Mouse (Mus musculus) T-helper 17 cell (primary cell): Measurements from ENCODE around the gene Acvr1.

Source experiments
- in situ Hi-C, 2 experiments: fragments of 300-600 bp; cut with MboI, MseI; formaldehyde crosslinking; loops; 1 replicate in 1 of 2; 2 replicates in 1 of 2; pipeline ENCODE4 v1.15.1; 2025; ENCODE audit warnings: high pct_unique_total_duplicates in 2 of 2

The Acvr1 gene

DNA sequence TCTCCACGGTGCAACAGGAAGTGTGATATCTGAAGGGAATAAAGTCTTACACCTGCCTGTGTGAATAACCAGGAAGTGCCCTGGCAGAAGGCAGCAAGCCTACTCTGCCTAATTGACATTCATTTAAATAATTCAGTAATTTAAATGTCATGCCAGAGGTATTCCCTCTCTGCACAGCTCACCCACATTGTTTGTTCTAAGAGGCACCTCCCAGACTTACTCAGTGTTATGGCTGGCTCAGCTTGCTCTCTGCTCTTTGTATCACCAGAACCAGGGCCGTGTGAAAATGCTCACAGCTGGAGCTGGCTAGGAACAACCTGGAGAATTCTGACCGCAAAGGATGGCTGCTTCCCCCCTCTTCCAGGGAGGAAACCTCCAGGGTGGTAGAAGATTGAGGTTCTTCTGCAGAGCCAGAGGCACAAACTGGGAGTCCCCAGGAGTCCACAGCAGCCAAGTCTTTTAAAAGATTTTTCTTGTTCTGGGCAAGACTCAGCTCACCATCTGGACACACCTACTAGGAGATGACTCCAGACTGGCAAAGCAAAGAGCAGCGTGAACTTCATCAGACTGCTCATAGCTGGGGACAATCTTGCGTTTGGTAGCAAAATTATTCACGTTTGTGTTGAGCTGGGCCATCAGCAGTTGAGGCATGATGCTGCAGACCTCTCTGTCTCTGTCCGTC lies 82.5 kb downstream of the Acvr1 start:
- in situ Hi-C loops: loop anchor here in 1 of 2 experiments (10.0 kb wide), 1 partner anchor 680 kb away; the partner anchor contains the start of genes Ccdc148 and Pkp4

DNA sequence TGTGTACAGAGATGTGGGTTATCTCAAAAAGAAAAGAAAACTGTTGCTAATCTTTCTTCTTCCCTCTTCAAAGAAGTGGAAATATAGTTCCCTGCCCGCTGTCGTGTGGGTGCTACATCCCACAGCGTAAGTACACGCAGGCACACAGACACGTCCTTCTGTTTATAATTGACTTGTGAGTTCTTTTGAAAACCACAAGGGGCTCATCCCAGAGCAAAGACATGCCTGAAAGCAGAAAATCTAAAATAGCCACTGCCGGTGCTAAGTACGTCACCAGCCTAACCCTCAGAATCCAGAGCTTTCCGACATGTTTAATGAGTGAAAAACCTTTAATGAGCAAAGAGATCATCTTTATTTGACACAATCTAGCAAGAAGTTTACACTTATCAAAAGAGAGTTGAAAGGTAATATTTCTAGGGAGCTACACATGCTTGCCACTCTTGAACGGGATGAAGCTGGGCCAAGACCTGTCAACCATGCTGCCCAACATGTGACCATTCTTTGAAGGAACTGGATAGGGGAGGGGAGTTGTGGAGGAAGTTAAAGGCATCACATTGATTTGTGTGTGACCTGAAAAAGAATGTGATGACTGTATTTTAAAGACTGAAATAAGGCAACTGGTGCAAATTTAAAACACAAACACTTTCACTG lies 85.4 kb downstream of the Acvr1 start:
- in situ Hi-C loops: loop anchor here in 1 of 2 experiments (10.0 kb wide), 1 partner anchor 683 kb away; the partner anchor contains the start of genes Ccdc148 and Pkp4

DNA sequence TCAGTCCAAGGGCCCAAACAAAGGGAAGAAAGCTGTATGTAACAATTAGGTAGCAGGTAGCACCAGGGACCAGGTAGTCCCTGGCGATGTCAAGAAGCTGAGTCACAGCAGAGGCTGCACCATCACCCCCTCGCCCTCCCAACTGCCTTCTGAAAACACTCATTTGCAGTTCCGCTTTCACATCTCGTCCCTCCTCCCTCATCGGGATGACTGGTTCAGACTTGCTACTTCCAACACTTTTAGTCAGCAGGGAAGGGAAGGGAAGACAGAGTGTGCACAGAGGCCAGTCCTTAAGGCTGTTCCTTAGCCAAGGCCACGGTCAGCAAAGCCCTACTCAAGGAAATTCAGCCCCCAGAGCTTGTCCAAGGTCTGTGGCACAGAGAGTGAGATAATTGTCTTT lies 86.2 kb downstream of the Acvr1 start:
- in situ Hi-C loops: loop anchor here in 1 of 2 experiments (10.0 kb wide), 1 partner anchor 684 kb away; the partner anchor contains the start of genes Ccdc148 and Pkp4

DNA sequence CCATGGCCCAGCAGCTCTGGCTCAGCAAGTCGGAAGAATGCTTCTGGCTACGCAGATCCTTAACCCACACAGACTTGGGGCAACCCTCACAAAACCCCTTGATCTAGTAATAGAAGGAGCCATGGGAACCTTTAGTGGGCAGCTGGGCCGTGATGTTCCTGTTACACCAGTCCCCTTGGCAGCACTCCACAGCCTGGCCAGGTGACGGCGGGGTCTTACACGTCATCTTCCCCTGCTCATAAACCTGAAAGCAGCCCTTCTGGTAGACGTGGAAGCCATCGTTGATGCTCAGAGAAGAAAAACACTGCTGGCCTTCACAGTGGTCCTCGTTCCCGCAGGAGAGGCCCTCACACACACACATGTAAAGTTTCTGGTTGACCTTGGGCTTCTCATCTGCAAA lies 87.4 kb downstream of the Acvr1 start:
- in situ Hi-C loops: loop anchor here (5.0 kb wide), 1 partner anchor 188 kb away; no protein-coding TSS in a partner anchor

DNA sequence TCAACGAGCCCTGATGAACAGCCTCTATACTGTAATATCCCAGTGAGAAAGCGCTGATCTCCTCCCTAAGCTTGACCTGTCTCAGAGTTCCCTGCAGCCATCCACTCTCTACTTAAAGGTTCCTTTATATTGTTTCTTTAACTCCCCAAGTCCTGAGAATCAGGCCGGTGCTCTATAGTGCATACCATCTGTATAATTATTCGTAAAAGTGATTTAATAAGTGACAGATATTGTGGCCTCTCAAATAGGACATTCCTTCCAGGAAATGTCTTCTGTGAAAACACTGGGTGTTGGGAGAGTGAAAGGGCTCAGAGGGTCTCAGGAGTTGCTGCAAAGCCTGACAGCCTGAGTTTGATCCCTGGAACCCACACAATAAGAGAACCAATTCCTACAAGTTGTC lies 88.8 kb downstream of the Acvr1 start:
- in situ Hi-C loops: loop anchor here (5.0 kb wide), 1 partner anchor 189 kb away; no protein-coding TSS in a partner anchor

DNA sequence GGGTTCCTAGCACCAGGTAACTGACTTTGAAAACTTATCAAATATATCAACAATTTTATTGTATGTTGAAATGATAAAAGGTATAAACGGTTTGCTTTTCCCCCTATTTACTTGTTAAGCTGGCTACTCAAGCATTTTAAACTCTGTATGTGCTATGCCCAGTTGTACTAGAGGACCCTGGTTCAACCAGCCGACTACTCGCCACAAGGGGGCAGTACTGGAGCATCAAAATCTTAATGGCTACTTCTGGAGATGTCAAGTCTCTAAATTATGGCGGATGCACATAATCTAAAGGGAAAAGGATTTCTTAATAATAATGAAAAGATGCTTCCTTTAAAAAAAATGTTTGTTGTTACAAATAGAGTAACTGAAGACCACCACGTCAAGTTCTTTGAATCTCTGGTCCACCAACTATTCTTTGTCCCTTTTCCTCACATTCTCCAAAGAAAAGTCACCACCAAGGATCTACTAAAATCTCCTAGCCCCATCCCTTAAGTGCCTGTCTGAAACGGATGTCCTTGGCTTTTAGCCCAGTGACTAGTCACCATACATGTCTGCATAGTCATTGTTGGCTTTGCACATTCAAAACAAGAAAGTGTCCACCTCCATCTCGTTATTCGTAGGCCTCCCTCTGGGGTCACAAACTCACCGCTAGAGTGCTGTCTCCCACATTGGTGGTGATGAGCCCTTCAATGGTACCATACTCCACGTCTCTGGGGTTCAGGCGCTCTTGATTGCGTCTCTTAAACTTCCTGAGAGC lies 89.8 kb downstream of the Acvr1 start:
- in situ Hi-C loops: loop anchor here (5.0 kb wide), 1 partner anchor 190 kb away; no protein-coding TSS in a partner anchor

DNA sequence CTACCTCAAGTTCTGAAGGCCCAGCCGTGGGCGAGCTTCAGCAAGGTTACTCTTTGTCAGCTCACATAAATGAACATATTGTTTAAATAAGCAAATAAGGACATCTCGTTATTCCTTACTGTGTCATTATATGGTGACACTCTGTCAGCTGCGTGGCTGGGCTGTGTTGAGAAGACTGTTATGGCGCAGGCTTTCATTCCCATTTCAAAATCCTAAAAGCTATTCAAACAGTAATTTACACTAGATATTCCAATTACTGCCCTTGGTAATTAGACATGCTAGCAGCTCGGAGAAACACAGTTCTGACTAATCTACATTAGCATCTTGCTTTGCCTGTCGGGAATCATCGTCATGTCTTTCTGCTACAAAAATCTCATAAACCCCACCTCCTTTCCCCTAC lies 91.4 kb downstream of the Acvr1 start:
- in situ Hi-C loops: loop anchor here (5.0 kb wide), 1 partner anchor 192 kb away; no protein-coding TSS in a partner anchor

DNA sequence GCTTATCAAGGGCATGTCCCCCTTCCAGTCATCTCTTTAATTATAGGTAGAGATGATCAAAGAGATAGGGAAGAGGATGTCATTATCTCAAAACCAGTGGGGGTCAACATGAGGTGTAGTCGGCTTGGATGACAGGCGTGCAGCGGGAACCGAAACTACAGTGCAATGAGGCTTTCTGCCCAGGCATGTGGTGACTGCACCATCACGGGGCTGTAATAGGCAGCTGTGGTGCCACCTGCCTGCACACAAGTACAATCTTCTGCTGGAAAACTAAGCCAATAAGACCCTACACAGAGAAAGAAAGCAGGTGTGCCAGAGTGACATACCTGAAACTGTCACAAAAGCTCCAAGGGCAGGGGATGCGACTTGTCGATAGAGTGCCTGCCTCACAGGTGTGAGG lies 96.7 kb downstream of the Acvr1 start:
- in situ Hi-C loops: no loop called here

DNA sequence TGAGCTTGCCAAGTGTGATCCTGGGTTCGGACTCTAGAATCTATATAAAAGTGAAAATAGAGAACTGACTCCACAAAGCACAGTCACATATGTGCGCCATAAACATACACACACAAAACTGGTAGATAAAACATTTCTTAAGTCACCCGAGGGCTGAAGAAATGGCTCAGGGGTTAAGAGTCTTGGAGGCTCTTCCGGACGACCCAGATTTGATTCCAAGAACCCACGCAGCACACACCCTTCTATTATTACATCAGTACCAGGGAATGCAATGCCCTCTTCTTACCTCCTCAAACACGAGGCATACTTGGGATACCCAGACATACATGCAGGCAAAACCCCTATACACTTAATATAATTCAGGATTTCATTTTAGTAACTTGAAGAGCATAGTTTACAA lies 97.1 kb downstream of the Acvr1 start, which contains the start of gene Gm17409:
Gene Gm17409 (plus strand): TSS at position 301 of the 400 bp plus-strand sequence.
- in situ Hi-C loops: no loop called here

DNA sequence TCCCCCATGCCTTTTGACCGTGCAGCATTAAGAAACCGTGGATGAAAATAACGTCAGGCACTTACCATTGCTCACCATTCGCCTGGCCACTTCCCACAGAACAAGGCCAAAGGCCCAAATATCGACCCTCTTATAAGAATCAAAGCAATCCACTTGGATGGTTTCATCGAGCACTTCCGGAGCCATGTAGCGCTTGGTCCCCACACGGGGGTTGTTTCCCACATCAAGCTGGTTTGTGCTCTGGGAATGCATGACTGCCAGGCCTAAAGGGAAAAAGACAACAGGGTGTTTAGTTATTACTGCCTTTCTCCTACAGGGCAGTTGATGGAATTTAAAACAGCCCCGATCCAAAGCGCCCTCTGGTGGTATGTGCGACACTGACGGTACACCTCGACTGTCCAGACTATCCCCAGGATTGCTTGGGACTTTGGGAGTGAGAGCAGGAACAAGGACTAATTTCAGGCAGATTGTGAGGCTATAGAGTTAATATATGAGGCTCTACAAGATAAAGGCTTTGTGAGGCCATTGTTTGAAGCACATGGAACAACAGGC lies 108.1 kb downstream of the Acvr1 start:
- in situ Hi-C loops: no loop called here

DNA sequence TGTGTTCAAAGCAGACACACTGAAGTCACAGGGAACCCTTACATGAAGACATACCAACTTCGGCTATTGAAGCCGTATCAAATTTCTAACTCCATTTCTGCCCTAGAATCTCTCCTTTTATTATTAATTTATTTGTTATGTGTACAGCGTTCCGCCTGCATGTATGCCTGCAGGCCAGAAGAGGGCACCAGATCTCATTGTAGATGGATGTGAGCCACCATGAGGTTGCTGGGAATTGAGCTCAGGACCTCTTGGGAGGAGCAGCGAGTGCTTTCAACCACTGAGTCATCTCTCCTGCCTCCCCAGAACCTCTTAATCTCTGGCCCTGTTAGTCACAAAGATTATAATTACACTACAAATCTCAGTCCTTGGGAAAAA lies 109.5 kb downstream of the Acvr1 start:
- in situ Hi-C loops: no loop called here

DNA sequence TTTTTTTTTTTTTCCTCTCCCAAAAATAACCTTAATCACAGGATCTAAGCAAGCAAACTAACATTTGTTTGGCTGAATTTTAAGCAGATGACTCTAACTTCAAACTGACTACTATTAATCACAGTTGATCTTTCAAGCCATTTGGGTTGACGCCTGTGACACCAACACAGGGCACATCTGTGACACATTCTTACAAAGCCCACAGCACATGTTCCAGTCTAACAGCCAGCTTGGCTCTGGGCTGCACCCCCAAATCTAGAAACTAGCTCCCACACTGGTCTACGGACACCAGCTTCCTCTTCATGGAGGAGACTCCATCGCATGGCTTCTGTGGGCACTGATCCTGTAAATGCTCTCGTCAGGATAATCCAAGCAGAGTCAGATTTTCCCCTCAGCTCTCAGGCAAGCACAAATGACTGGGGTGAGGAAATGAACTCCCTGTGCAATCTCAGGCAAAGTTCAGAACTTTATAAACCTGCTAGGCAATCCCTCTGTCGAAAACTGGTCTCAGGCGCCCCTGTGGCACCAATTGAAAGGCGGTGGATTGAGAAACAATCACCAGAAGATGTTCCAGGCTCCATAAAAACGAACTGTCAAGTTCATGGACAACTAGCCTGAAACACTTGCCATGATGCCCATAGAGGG lies 110.0 kb downstream of the Acvr1 start:
- in situ Hi-C loops: no loop called here

DNA sequence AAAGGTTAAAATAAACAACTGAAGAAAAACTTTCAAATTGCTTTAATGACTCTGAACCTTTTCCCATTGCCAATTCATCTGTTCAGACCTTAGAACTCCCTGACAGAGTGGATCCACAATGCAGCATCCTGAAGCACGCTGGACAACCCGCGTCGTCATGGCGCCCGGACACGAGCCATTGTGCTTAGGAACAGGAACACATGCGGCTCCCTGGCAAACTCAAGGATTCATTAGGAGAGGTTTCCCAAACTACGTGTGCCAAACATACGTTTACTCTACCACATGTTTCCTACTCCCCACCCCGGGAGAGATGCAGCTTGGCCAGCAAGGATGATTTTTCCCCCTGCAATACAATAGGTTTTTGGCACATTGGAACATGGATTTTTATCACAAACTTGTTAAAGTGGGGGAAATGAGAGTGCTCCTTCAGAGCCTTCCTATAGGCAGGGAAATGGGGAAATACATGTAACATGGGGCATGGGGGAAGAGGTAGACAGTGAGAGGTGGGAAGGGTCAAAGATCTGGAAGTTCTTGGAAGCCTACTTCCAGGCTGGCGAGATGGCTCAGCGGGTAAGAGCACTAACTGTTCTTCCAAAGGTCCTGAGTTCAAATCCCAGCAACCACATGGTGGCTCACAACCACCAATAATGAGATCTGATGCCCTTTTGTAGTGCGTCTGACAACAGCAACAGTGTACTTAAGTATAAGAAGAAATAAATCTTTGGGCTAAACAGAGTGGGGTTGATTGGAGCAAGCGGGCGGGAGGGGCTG lies 112.7 kb downstream of the Acvr1 start:
- in situ Hi-C loops: no loop called here

DNA sequence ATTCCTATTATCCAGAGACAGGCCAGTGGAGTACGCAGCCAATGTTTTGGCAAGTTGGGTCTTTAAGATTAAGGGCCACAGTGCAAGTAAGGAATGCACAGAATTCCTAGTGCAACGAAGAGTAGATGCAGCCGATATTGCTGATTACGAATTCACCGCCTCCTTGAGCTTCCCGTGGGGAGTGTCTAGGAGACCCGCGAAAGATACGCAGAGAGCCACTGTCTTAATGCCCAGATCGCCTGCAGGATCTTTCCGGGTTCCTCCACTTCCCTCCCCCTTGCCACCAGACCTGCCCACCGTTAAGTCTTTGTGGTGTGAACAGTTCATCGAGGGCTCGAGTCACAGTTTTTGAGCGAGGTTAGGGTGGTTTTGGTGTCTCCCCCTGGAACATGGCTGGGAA lies 120.0 kb downstream of the Acvr1 start:
- in situ Hi-C loops: no loop called here

DNA sequence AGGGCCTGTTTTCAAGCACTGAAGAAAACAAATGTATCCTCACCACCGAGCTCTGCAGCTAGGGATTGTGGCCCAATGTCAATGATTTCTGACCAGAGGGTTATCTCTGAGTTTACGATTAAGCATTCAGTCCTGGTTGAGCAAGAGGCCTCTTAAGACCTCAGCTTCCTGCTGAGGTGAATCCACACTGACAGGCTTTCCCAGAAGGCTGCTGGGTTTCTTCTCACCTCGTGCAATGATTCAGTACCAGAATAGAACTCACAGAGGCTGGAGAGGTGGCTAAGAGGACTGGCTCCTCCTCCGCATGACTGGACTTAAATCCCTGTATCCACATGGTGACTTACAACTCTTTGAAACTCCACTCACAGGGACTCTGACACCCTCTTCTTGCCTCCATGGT lies 123.8 kb downstream of the Acvr1 start:
- in situ Hi-C loops: no loop called here

DNA sequence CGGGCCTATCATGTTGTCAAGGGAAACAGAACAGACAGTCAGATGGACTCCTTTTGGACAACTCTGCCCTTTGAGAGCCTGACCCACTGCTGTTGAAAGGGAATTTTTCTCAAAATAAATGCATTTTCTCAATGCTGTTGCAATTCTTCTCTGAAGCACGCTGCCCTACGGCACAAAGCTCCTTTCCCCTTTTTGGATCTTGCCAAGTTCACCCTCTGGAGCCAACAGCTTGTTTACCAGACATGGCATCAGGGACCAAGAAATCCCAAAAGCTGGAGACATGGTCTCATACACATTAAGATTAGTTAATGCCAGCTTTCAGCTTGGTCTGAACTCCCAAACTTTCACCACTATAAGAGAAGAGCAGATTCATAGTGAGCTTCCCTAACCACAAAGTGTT lies 130.0 kb downstream of the Acvr1 start:
- in situ Hi-C loops: no loop called here

DNA sequence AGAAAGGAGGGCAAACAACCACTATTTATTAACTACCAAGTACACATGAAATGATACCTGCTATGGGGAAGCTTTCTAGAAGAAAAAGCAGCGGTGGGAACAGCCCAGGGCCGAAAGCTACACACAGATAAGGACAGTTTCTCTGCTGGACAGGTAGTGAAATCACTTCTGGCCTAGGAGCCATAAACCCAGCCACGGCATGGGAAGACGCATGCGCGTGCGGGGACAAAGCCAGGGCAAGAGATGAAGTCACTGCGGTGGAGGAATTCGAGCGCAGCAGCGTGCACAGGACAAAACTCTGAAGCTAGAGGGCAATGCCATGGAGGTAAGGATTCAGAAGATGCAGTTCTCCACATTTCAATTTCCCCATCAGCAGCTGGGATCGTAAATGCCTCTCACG lies 131.4 kb downstream of the Acvr1 start:
- in situ Hi-C loops: no loop called here

DNA sequence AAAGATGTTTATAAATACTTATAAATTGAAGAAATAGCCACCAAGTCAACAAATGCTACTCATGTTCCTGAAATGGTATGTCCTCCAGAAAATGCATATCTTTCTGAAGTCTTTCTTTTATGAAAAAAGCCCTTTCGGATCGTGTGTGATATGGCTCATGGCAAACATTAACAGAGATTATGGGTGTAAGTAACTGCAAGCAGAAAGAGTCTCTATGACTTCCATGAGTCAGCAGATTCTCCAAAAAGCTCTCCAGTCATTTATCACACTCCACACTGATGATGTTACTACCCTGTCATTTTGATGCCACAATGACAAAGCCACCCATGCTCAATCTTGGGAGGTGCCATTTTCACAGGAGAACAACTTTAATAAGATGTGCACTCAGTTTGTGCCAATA lies 132.5 kb downstream of the Acvr1 start:
- in situ Hi-C loops: no loop called here

DNA sequence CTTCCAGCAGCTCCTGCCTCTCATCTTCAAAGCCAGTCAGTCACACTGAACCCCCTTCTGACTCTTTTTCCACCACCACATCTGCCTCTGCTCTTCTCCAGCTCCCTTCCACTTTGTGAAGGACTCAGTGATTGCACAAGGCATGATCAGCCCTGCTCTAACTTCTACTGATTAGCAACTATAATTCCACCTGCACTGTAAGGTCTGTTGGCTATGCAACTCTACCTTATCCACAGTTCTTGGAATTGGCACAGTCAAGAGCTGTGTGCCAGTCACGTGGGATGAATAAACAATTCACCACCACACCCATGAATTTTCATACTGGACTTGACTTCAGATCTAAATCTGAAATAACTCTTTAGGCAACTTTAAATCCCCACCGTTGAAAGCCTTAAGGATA lies 133.6 kb downstream of the Acvr1 start:
- in situ Hi-C loops: no loop called here

DNA sequence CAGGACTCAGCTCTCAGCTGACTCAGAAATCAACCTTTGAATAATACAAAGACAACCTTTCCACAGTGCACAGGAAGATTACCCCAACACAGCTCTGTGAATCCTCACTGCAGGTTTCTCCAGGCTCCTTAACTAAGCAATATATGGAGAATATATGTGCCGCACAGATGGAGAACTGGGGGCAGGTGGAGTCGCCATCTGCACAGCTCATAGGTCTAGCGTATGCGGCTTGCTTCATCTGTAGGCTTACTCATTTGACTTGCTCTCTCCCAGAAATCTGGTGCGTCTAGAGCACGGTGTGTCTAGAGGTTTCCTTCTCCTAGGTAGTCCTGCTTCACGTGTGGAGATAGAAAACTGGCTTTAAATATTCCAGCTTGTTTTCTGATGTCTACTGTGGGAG lies 134.7 kb downstream of the Acvr1 start:
- in situ Hi-C loops: no loop called here
